Mouse (Mus musculus) left cerebral cortex, adult 18-20 months (tissue): ENCODE measurements around the gene Ica1. TPM values are rescaled to one million over a fixed set of nuclear protein-coding genes. Genes with fewer than 3 reads are reported as not detected.

Experiments
- total RNA-seq, 2 experiments: library from RNA; stranded (reverse); gene quantifications; 2 replicates each; pipeline ENCODE4 v1.2.3; 2021

Ica1 gene
- total RNA-seq, 2 experiments from 2014 or later: 60.1 to 60.5 TPM

Other genes starting within 250 kb of the Ica1 start
- 10 to 100 TPM; 39.7 to 42.9 TPM for gene Nxph1, start 169.9 kb upstream of the Ica1 start, total RNA-seq